Mouse (Mus musculus): ENCODE results near the gene Olfr11.

GRCm38 (mm10) chr13:21591618-21592017, 50.7 kb downstream of the Olfr11 start:
- TF ChIP-seq CTCF (IDR thresholded peaks at IDR 0.05) (no peak), POLR2A (IDR thresholded peaks at IDR 0.05; ENCODE audit: insufficient read depth, low read depth, low read length) (no peak), EP300 (IDR thresholded peaks at IDR 0.05; ENCODE audit: insufficient read depth, low read depth, low read length) (no peak)

Measured in heart, adult 2 months (tissue).